Mouse (Mus musculus): Measurements from ENCODE around the gene Kcnip1. TPM values are rescaled to one million over a fixed set of nuclear protein-coding genes. Genes with fewer than 3 reads are reported as not detected.

The Kcnip1 gene
- polyA plus RNA-seq, 1 experiment: 0.12 TPM

GRCm38 (mm10) chr11:33938561-33939274 lies 54.2 kb downstream of the Kcnip1 start:
- Histone ChIP-seq H3K4me3 (ENCODE audit: control insufficient read depth, insufficient read depth, low read length) (peak overlapping the region; percentile 19; the same call in 1 of the 2 replicates), H3K4me1 (replicated peaks; ENCODE audit: control insufficient read depth, insufficient read depth, low read length) (peaks cover 48% of the 10 kb centered on the region), H3K36me3 (ENCODE audit: control insufficient read depth, insufficient read depth, low read length) (no peaks in the 10 kb centered on the region), H3K27me3 (ENCODE audit: control insufficient read depth, insufficient read depth, low read length) (no peaks in the 10 kb centered on the region), H3K27ac (ENCODE audit: control insufficient read depth, insufficient read depth, low read length) (peak overlapping the region; percentile 98)
- DNase-seq: peak; percentile 79
- TF ChIP-seq POLR2A (IDR thresholded peaks at IDR 0.05; ENCODE audit: control insufficient read depth, extremely low read depth, insufficient read depth, low read length, poor library complexity) (peak; percentile 66), CTCF (IDR thresholded peaks at IDR 0.05; ENCODE audit: borderline replicate concordance, control insufficient read depth, extremely low read depth, insufficient read depth, low read length, poor library complexity) (0 out of 2 replicates have a peak, but pooled peaks have one; percentile 20)
- 4% methylated on average over 7 of the region's 7 CpGs for WGBS

- 82% methylated on average over 8 of the region's 8 CpGs for WGBS
- DNase-seq: no peak
- H3K36me3 ChIP-seq (ENCODE audit: control insufficient read depth, insufficient read depth, low read length): no peaks in the 10 kb centered on the region
- no peaks in the 10 kb centered on the region for H3K27me3 ChIP-seq (ENCODE audit: control insufficient read depth, insufficient read depth, low read length)
- H3K27ac ChIP-seq (ENCODE audit: control insufficient read depth, insufficient read depth, low read length): peak overlapping the region; percentile 98
- H3K4me3 ChIP-seq (ENCODE audit: control insufficient read depth, insufficient read depth, low read length): no peak overlapping the region
- TF ChIP-seq POLR2A (IDR thresholded peaks at IDR 0.05; ENCODE audit: control insufficient read depth, extremely low read depth, insufficient read depth, low read length, poor library complexity): no peak
- TF ChIP-seq CTCF (IDR thresholded peaks at IDR 0.05; ENCODE audit: borderline replicate concordance, control insufficient read depth, extremely low read depth, insufficient read depth, low read length, poor library complexity): no peak
- peaks cover 52% of the 10 kb centered on the region for H3K4me1 ChIP-seq (replicated peaks; ENCODE audit: control insufficient read depth, insufficient read depth, low read length)
Measured at GRCm38 (mm10) chr11:33937641-33938040, 55.3 kb downstream of the Kcnip1 start.

- WGBS: 87% methylated on average over 9 of the region's 9 CpGs
Measured at GRCm38 (mm10) chr11:33934286-33934685, 58.7 kb downstream of the Kcnip1 start.

GRCm38 (mm10) chr11:33932386-33933111 lies 60.4 kb downstream of the Kcnip1 start:
- peaks cover 38% of the 10 kb centered on the region for H3K4me1 ChIP-seq (replicated peaks; ENCODE audit: control insufficient read depth, insufficient read depth, low read length)
- no peak overlapping the region for H3K4me3 ChIP-seq (ENCODE audit: control insufficient read depth, insufficient read depth, low read length)
- TF ChIP-seq CTCF (IDR thresholded peaks at IDR 0.05; ENCODE audit: borderline replicate concordance, control insufficient read depth, extremely low read depth, insufficient read depth, low read length, poor library complexity) (no peak), POLR2A (IDR thresholded peaks at IDR 0.05; ENCODE audit: control insufficient read depth, extremely low read depth, insufficient read depth, low read length, poor library complexity) (no peak)
- peak; percentile 26 for DNase-seq
- no peaks in the 10 kb centered on the region for H3K27me3 ChIP-seq (ENCODE audit: control insufficient read depth, insufficient read depth, low read length)
- no peaks in the 10 kb centered on the region for H3K36me3 ChIP-seq (ENCODE audit: control insufficient read depth, insufficient read depth, low read length)
- WGBS: 13% methylated on average over 18 of the region's 18 CpGs
- peak overlapping the region; percentile 82 for H3K27ac ChIP-seq (ENCODE audit: control insufficient read depth, insufficient read depth, low read length)

More at GRCm38 (mm10) chr11:33934286-33934685, 58.7 kb downstream of the Kcnip1 start:
- no peak for TF ChIP-seq POLR2A (IDR thresholded peaks at IDR 0.05; ENCODE audit: control insufficient read depth, extremely low read depth, insufficient read depth, low read length, poor library complexity)
- peak; percentile 89 for TF ChIP-seq CTCF (IDR thresholded peaks at IDR 0.05; ENCODE audit: borderline replicate concordance, control insufficient read depth, extremely low read depth, insufficient read depth, low read length, poor library complexity)
- DNase-seq: peak; percentile 61
- Histone ChIP-seq H3K27ac (ENCODE audit: control insufficient read depth, insufficient read depth, low read length) (no peak overlapping the region), H3K36me3 (ENCODE audit: control insufficient read depth, insufficient read depth, low read length) (no peaks in the 10 kb centered on the region), H3K27me3 (ENCODE audit: control insufficient read depth, insufficient read depth, low read length) (no peaks in the 10 kb centered on the region), H3K4me3 (ENCODE audit: control insufficient read depth, insufficient read depth, low read length) (no peak overlapping the region), H3K4me1 (replicated peaks; ENCODE audit: control insufficient read depth, insufficient read depth, low read length) (peaks cover 44% of the 10 kb centered on the region)

GRCm38 (mm10) chr11:33931836-33932385 lies 61.0 kb downstream of the Kcnip1 start:
- no peaks in the 10 kb centered on the region for H3K36me3 ChIP-seq (ENCODE audit: control insufficient read depth, insufficient read depth, low read length)
- no peaks in the 10 kb centered on the region for H3K27me3 ChIP-seq (ENCODE audit: control insufficient read depth, insufficient read depth, low read length)
- peak; percentile 75 for DNase-seq
- H3K4me3 ChIP-seq (ENCODE audit: control insufficient read depth, insufficient read depth, low read length): no peak overlapping the region
- 8% methylated on average over 10 of the region's 10 CpGs for WGBS
- TF ChIP-seq CTCF (IDR thresholded peaks at IDR 0.05; ENCODE audit: borderline replicate concordance, control insufficient read depth, extremely low read depth, insufficient read depth, low read length, poor library complexity): no peak
- no peak for TF ChIP-seq POLR2A (IDR thresholded peaks at IDR 0.05; ENCODE audit: control insufficient read depth, extremely low read depth, insufficient read depth, low read length, poor library complexity)
- H3K4me1 ChIP-seq (replicated peaks; ENCODE audit: control insufficient read depth, insufficient read depth, low read length): peaks cover 33% of the 10 kb centered on the region
- H3K27ac ChIP-seq (ENCODE audit: control insufficient read depth, insufficient read depth, low read length): peak overlapping the region; percentile 82

- TF ChIP-seq CTCF (IDR thresholded peaks at IDR 0.05; ENCODE audit: borderline replicate concordance, control insufficient read depth, extremely low read depth, insufficient read depth, low read length, poor library complexity) (no peak), POLR2A (IDR thresholded peaks at IDR 0.05; ENCODE audit: control insufficient read depth, extremely low read depth, insufficient read depth, low read length, poor library complexity) (no peak)
- no peaks in the 10 kb centered on the region for H3K36me3 ChIP-seq (ENCODE audit: control insufficient read depth, insufficient read depth, low read length)
- H3K27me3 ChIP-seq (ENCODE audit: control insufficient read depth, insufficient read depth, low read length): no peaks in the 10 kb centered on the region
- no peak overlapping the region for H3K27ac ChIP-seq (ENCODE audit: control insufficient read depth, insufficient read depth, low read length)
- no peak for DNase-seq
- H3K4me1 ChIP-seq (replicated peaks; ENCODE audit: control insufficient read depth, insufficient read depth, low read length): peaks cover 29% of the 10 kb centered on the region
- 93% methylated on average over 11 of the region's 11 CpGs for WGBS
- no peak overlapping the region for H3K4me3 ChIP-seq (ENCODE audit: control insufficient read depth, insufficient read depth, low read length)
Measured at GRCm38 (mm10) chr11:33929412-33929811, 63.5 kb downstream of the Kcnip1 start.
